Mouse (Mus musculus): ENCODE results near the gene Jazf1.

Jazf1 gene

GRCm38 (mm10) chr6:52734630-52735029 lies 333.8 kb downstream of the Jazf1 start:
- CTCF ChIA-PET, result interaction anchor here in 1 of 4 experiments (1.0 kb wide), 1 partner anchor 13 kb away, joined by 3 read pairs; no protein-coding TSS in a partner anchor
- POLR2A ChIA-PET, result interaction anchor here in 2 of 4 experiments (0.7 to 0.8 kb wide), 2 partner anchors 29 to 488 kb away, joined by 3 to 5 read pairs; no protein-coding TSS in a partner anchor

- POLR2A ChIA-PET, result interaction anchor here in 3 of 4 experiments (0.5 to 1.2 kb wide), 5 partner anchors 9 to 101 kb away, joined by 3 to 8 read pairs (median 4); partner anchors contain the start of gene Tax1bp1 (in 1 of the 3)
- CTCF ChIA-PET, result no interaction called here
Measured at GRCm38 (mm10) chr6:52730338-52730737, 338.1 kb downstream of the Jazf1 start.

GRCm38 (mm10) chr6:52724805-52725439 lies 343.5 kb downstream of the Jazf1 start:
- POLR2A ChIA-PET, result interaction anchor here in 3 of 4 experiments (1.0 to 4.3 kb wide), 6 partner anchors 11 to 89 kb away, joined by 3 to 33 read pairs (median 4); partner anchors contain the start of genes Tax1bp1 (in 2 of the 3) and Hibadh (in 1 of the 3)
- CTCF ChIA-PET, result interaction anchor here (0.6 to 2.0 kb wide), 22 partner anchors 9 to 468 kb away, joined by 3 to 8 read pairs (median 4); partner anchors contain the start of genes Hibadh (in 1 of the 4) and Tax1bp1 (in 1 of the 4)
